Mouse (Mus musculus): ENCODE results near the gene Man2a1. TPM values are rescaled to one million over a fixed set of nuclear protein-coding genes. Genes with fewer than 3 reads are reported as not detected.

The Man2a1 gene
- polyA plus RNA-seq, 1 experiment from 2014 or later = 3.0 TPM

- no peaks in the 10 kb centered on the region for H3K27me3 ChIP-seq (ENCODE audit: control insufficient read depth, insufficient read depth, low read length)
- H3K36me3 ChIP-seq (ENCODE audit: control insufficient read depth, insufficient read depth, low read length) = no peaks in the 10 kb centered on the region
- 89% methylated on average over 5 of the region's 5 CpGs for WGBS
- no peaks in the 10 kb centered on the region for H3K4me1 ChIP-seq (ENCODE audit: control insufficient read depth, insufficient read depth, low read length)
- H3K4me3 ChIP-seq (ENCODE audit: low read depth, low read length) = no peak overlapping the region
- DNase-seq (ENCODE audit: low spot score, missing footprints) = no peak
- no peak overlapping the region for H3K9ac ChIP-seq (ENCODE audit: low read length)
- no peaks in the 10 kb centered on the region for H3K9me3 ChIP-seq (ENCODE audit: control insufficient read depth, low read length)
- no peak overlapping the region for H3K4me2 ChIP-seq
- H3K27ac ChIP-seq (ENCODE audit: low read depth, low read length) = no peak overlapping the region
- ATAC-seq (ENCODE audit: low FRiP score) = no peak
Observed at GRCm38 (mm10) chr17:64611426-64611825, 10.9 kb downstream of the Man2a1 start.

- H3K36me3 ChIP-seq (ENCODE audit: control insufficient read depth, insufficient read depth, low read length) = no peaks in the 10 kb centered on the region
- H3K4me3 ChIP-seq (ENCODE audit: low read depth, low read length) = no peak overlapping the region
- no peak for DNase-seq (ENCODE audit: low spot score, missing footprints)
- no peaks in the 10 kb centered on the region for H3K27me3 ChIP-seq (ENCODE audit: control insufficient read depth, insufficient read depth, low read length)
- H3K9ac ChIP-seq (ENCODE audit: low read length) = no peak overlapping the region
- no peaks in the 10 kb centered on the region for H3K9me3 ChIP-seq (ENCODE audit: control insufficient read depth, low read length)
- 96% methylated on average over 16 of the region's 16 CpGs for WGBS
- no peak overlapping the region for H3K27ac ChIP-seq (ENCODE audit: low read depth, low read length)
- ATAC-seq (ENCODE audit: low FRiP score) = no peak
- H3K4me2 ChIP-seq = no peak overlapping the region
- no peaks in the 10 kb centered on the region for H3K4me1 ChIP-seq (ENCODE audit: control insufficient read depth, insufficient read depth, low read length)
Observed at GRCm38 (mm10) chr17:64612135-64612885, 11.8 kb downstream of the Man2a1 start.

- Histone ChIP-seq H3K4me1 (ENCODE audit: control insufficient read depth, insufficient read depth, low read length) (no peaks in the 10 kb centered on the region), H3K9ac (ENCODE audit: low read length) (no peak overlapping the region), H3K4me2 (no peak overlapping the region), H3K9me3 (ENCODE audit: control insufficient read depth, low read length) (no peaks in the 10 kb centered on the region), H3K27ac (ENCODE audit: low read depth, low read length) (no peak overlapping the region), H3K4me3 (ENCODE audit: low read depth, low read length) (no peak overlapping the region), H3K36me3 (ENCODE audit: control insufficient read depth, insufficient read depth, low read length) (no peaks in the 10 kb centered on the region), H3K27me3 (ENCODE audit: control insufficient read depth, insufficient read depth, low read length) (no peaks in the 10 kb centered on the region)
- DNase-seq (ENCODE audit: low spot score, missing footprints) = no peak
- no peak for ATAC-seq (ENCODE audit: low FRiP score)
- WGBS = 88% methylated on average over 3 of the region's 3 CpGs
Observed at GRCm38 (mm10) chr17:64612930-64613329, 12.4 kb downstream of the Man2a1 start.

GRCm38 (mm10) chr17:64613351-64613750 lies 12.8 kb downstream of the Man2a1 start:
- DNase-seq (ENCODE audit: low spot score, missing footprints) = no peak
- H3K9ac ChIP-seq (ENCODE audit: low read length) = no peak overlapping the region
- 85% methylated on average over 3 of the region's 3 CpGs for WGBS
- H3K4me1 ChIP-seq (ENCODE audit: control insufficient read depth, insufficient read depth, low read length) = no peaks in the 10 kb centered on the region
- H3K4me3 ChIP-seq (ENCODE audit: low read depth, low read length) = no peak overlapping the region
- no peaks in the 10 kb centered on the region for H3K9me3 ChIP-seq (ENCODE audit: control insufficient read depth, low read length)
- no peaks in the 10 kb centered on the region for H3K36me3 ChIP-seq (ENCODE audit: control insufficient read depth, insufficient read depth, low read length)
- no peak overlapping the region for H3K4me2 ChIP-seq
- H3K27ac ChIP-seq (ENCODE audit: low read depth, low read length) = no peak overlapping the region
- no peak for ATAC-seq (ENCODE audit: low FRiP score)
- no peaks in the 10 kb centered on the region for H3K27me3 ChIP-seq (ENCODE audit: control insufficient read depth, insufficient read depth, low read length)

GRCm38 (mm10) chr17:64614804-64615203 lies 14.3 kb downstream of the Man2a1 start:
- H3K4me1 ChIP-seq (ENCODE audit: control insufficient read depth, insufficient read depth, low read length) = no peaks in the 10 kb centered on the region
- no peak overlapping the region for H3K9ac ChIP-seq (ENCODE audit: low read length)
- WGBS = 91% methylated on average over 3 of the region's 3 CpGs
- H3K4me3 ChIP-seq (ENCODE audit: low read depth, low read length) = no peak overlapping the region
- no peaks in the 10 kb centered on the region for H3K36me3 ChIP-seq (ENCODE audit: control insufficient read depth, insufficient read depth, low read length)
- no peaks in the 10 kb centered on the region for H3K9me3 ChIP-seq (ENCODE audit: control insufficient read depth, low read length)
- no peak for ATAC-seq (ENCODE audit: low FRiP score)
- no peak for DNase-seq (ENCODE audit: low spot score, missing footprints)
- no peak overlapping the region for H3K27ac ChIP-seq (ENCODE audit: low read depth, low read length)
- H3K27me3 ChIP-seq (ENCODE audit: control insufficient read depth, insufficient read depth, low read length) = no peaks in the 10 kb centered on the region
- no peak overlapping the region for H3K4me2 ChIP-seq

GRCm38 (mm10) chr17:64615420-64615819 lies 14.9 kb downstream of the Man2a1 start:
- Histone ChIP-seq H3K4me3 (ENCODE audit: low read depth, low read length) (no peak overlapping the region), H3K9ac (ENCODE audit: low read length) (no peak overlapping the region), H3K9me3 (ENCODE audit: control insufficient read depth, low read length) (no peaks in the 10 kb centered on the region), H3K27ac (ENCODE audit: low read depth, low read length) (no peak overlapping the region), H3K4me1 (ENCODE audit: control insufficient read depth, insufficient read depth, low read length) (no peaks in the 10 kb centered on the region), H3K27me3 (ENCODE audit: control insufficient read depth, insufficient read depth, low read length) (no peaks in the 10 kb centered on the region), H3K4me2 (no peak overlapping the region), H3K36me3 (ENCODE audit: control insufficient read depth, insufficient read depth, low read length) (no peaks in the 10 kb centered on the region)
- ATAC-seq (ENCODE audit: low FRiP score) = no peak
- WGBS = 84% methylated on average over 6 of the region's 6 CpGs
- DNase-seq (ENCODE audit: low spot score, missing footprints) = no peak

GRCm38 (mm10) chr17:64616259-64616658 lies 15.7 kb downstream of the Man2a1 start:
- Histone ChIP-seq H3K27ac (ENCODE audit: low read depth, low read length) (no peak overlapping the region), H3K36me3 (ENCODE audit: control insufficient read depth, insufficient read depth, low read length) (no peaks in the 10 kb centered on the region), H3K9me3 (ENCODE audit: control insufficient read depth, low read length) (no peaks in the 10 kb centered on the region), H3K9ac (ENCODE audit: low read length) (no peak overlapping the region), H3K4me3 (ENCODE audit: low read depth, low read length) (no peak overlapping the region), H3K4me2 (no peak overlapping the region), H3K27me3 (ENCODE audit: control insufficient read depth, insufficient read depth, low read length) (no peaks in the 10 kb centered on the region), H3K4me1 (ENCODE audit: control insufficient read depth, insufficient read depth, low read length) (no peaks in the 10 kb centered on the region)
- DNase-seq (ENCODE audit: low spot score, missing footprints) = no peak
- no peak for ATAC-seq (ENCODE audit: low FRiP score)
- WGBS = 86% methylated on average over 6 of the region's 6 CpGs

- no peaks in the 10 kb centered on the region for H3K9me3 ChIP-seq (ENCODE audit: control insufficient read depth, low read length)
- no peaks in the 10 kb centered on the region for H3K36me3 ChIP-seq (ENCODE audit: control insufficient read depth, insufficient read depth, low read length)
- no peak overlapping the region for H3K4me3 ChIP-seq (ENCODE audit: low read depth, low read length)
- ATAC-seq (ENCODE audit: low FRiP score) (no peak), DNase-seq (ENCODE audit: low spot score, missing footprints) (no peak)
- H3K4me2 ChIP-seq = no peak overlapping the region
- 89% methylated on average over 4 of the region's 4 CpGs for WGBS
- no peaks in the 10 kb centered on the region for H3K4me1 ChIP-seq (ENCODE audit: control insufficient read depth, insufficient read depth, low read length)
- H3K9ac ChIP-seq (ENCODE audit: low read length) = no peak overlapping the region
- no peaks in the 10 kb centered on the region for H3K27me3 ChIP-seq (ENCODE audit: control insufficient read depth, insufficient read depth, low read length)
- H3K27ac ChIP-seq (ENCODE audit: low read depth, low read length) = no peak overlapping the region
Observed at GRCm38 (mm10) chr17:64617838-64618237, 17.3 kb downstream of the Man2a1 start.

- Histone ChIP-seq H3K9ac (ENCODE audit: low read length) (no peak overlapping the region), H3K36me3 (ENCODE audit: control insufficient read depth, insufficient read depth, low read length) (no peaks in the 10 kb centered on the region), H3K9me3 (ENCODE audit: control insufficient read depth, low read length) (no peaks in the 10 kb centered on the region), H3K4me3 (ENCODE audit: low read depth, low read length) (no peak overlapping the region), H3K4me2 (no peak overlapping the region), H3K27me3 (ENCODE audit: control insufficient read depth, insufficient read depth, low read length) (no peaks in the 10 kb centered on the region), H3K27ac (ENCODE audit: low read depth, low read length) (no peak overlapping the region), H3K4me1 (ENCODE audit: control insufficient read depth, insufficient read depth, low read length) (no peaks in the 10 kb centered on the region)
- DNase-seq (ENCODE audit: low spot score, missing footprints) (no peak), ATAC-seq (ENCODE audit: low FRiP score) (no peak)
- 80% methylated on average over 4 of the region's 4 CpGs for WGBS
Observed at GRCm38 (mm10) chr17:64618996-64619395, 18.5 kb downstream of the Man2a1 start.

All from midbrain, embryonic 11.5 days (tissue).